Mouse (Mus musculus) heart, adult 9 months (tissue): ENCODE measurements around the gene Tinf2.

Experiments
- DNase-seq, 2 experiments: peaks; one replicate each; pipeline ENCODE4 v3.0.0; 2022; ENCODE audit warnings: low spot score in 2 of 2

Tinf2 gene

DNA sequence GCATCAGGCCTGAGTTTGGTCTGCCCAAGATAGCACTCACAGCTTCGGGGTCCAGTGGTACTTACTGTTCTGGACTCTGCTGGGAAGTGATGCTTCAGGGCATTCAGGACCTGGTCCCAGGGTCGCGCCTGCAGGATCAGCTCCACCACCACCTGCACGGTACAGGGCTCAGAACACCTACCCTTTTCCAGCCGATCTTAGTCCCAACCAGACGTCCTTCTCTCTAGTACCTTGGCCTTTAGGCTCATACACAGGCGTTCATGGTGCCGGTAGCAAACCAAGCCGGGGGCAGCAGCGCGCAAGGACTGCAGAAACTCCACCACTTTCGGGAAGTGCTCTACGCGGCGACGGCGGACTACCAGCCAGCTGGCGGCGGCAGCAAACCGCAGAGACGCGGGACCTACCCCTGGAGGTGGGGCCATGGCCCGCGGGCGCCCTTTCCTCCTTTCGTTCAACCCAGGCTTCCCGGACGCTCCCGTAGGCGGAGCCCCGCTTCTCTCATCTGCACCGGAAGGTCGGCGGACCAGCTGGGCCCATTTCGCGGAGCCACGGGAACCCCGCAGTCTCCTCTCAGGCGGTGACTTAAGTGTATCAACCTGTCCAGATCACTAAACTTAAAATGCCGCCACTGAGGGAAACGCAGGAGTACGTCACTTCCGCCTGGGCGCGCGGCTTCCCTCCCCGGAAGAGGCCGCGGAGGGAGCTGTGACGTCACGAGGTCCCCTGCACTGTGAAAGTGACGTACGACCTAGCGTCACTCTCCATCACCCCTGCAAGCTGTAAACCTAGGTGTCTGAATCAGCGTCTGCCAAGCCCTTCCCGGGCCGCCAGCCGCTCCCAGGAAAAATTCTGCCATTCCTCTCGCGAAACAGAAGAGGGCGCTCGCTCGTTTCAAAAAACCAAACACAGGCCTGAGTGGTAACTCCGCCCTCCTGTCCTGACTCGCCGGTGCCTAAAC is at the start of gene Tinf2:
Tinf2 (minus strand) TSS at position 661 of the 958 bp plus-strand sequence.
- peak; percentile 93 for DNase-seq

DNA sequence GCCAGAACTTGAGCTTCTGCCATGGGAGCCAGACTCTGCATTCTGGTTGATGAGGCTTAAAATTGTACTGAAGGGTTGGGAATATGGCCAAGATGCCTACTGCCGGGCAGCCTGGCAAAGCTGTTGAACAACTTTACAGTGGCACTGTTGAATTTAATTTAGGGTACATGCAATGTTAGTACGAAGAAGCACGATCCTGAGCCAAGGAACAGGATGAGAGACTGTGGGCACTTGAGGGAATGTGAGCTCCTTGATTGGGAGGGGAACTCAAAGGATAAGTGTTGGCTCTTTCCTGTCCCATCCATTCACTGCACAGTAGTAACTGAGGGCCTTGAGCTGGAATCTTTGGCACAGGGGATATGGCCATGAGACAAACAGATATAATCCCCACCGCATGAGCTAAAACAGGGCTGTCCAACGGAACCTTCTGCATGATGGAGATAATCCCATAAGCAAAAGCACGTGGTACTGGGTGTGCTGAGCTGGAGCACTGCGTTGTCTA is 49.0 kb upstream of the Tinf2 start:
- no peak for DNase-seq

DNA sequence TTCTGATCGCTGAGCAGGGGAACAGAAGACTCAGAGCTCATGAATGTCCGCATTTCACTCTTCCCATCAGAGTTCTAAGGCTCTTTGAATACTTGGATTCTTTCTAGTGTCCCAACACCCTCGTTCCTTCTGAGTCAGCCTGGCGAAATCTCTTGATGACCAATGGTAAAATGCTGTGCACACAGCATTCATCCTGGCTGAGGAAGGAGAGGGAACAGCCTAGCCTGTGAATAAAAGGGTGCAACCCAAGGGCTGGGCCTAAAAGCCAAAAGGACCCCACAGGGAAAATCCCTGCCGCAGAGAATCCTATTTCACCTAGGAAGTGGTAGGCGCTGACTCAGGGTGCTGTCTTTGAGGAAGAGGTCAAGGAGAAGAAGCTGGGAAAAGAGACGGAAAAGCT is 48.5 kb upstream of the Tinf2 start:
- no peak for DNase-seq

DNA sequence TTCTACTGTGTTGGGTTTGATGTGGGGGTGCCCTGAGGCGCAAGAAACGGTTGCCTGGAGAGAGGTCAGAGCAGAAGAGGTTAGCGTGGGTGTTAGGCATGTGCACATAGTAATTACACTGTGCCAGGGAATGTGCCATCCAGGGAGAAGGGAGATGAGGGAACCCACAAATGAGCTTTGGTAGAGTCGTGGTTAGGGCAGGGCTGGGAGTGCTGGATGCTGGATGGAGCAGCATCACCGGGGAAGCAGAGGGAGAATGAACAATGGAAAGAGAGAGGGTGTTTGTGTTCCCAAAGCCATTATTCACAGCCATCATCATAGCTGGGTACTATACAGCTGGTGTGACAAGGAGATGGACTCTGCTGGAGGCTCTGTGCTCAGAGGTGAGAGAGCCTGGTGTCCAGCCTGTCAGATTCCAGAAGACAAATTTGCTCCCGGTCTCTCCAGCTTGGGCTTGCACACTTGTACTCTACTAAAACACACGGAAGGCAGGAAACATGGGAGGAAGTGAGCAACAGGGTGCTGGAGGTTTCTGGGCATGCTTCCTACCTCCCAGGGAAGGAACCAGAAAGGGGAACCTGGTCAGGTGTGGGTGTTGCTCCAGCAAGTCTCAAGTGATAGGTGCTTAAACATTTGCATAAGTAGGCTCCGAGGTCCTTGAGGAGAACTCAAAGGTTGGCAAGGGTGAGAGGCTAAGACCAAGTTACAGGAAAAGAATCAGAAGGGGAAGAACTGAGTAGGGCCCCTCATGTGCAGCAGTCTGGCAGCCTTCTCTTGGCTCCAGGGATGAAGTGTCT is 46.5 kb upstream of the Tinf2 start:
- DNase-seq, result no peak

DNA sequence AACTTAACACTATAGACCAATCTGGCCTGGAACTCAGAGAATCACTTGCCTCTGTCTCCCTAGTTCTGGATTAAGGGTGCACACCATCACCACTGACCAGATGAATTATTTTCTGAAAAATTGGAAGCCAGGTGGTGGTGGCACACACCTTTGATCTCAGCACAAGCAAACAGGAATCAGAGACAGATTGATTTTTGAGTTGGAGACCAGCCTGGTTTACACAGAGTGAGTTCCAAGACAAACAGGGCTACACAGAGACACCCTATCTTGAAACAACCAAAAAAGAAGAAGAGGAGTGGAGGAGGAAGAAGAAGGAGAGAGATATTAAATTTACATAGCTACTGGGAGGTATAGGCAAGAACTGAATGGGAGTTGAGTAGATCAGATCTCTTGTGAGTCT is 44.6 kb upstream of the Tinf2 start:
- DNase-seq, result no peak

DNA sequence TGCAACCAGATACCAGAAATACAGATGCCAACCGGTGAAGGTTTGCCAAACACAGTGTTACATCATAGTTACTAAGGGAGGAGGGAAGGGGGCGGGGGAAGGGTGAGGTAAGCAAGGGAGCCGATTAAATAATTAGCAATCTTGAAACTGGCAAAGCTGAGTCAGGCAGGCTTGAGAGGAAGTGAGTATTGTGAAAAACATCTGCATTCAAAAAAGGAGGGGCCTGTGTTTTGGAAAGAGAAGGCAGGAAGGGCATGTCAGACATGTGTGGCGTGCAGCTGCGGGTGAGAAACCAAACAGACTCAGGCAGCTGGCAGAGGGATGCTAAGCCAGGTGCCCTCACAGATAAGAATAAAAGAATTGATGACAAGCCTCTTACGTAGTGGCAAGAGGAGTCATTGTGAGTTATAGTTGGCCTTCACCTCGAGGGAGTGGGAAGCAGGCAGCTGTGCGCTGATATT is 42.8 kb upstream of the Tinf2 start:
- peak; percentile 68 to 75 for DNase-seq

DNA sequence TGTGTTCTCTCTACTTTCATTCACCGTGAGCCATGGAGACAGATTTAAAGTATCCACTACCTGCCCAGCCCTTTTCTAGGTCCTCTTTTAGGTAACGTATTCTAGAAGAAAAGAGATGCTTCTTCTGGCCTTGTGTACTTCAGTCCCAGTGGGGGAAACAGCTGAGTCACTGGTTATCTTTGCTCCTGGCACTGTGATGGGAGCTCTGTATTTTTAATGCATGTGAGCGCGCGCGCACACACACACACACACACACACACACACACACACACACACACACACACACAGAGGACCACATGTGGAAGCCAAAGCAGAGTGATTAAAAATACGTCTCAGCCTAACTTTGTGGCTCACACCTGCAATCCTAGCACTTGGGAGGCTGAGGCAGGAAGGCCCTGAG is 41.8 kb upstream of the Tinf2 start:
- DNase-seq, result no peak

DNA sequence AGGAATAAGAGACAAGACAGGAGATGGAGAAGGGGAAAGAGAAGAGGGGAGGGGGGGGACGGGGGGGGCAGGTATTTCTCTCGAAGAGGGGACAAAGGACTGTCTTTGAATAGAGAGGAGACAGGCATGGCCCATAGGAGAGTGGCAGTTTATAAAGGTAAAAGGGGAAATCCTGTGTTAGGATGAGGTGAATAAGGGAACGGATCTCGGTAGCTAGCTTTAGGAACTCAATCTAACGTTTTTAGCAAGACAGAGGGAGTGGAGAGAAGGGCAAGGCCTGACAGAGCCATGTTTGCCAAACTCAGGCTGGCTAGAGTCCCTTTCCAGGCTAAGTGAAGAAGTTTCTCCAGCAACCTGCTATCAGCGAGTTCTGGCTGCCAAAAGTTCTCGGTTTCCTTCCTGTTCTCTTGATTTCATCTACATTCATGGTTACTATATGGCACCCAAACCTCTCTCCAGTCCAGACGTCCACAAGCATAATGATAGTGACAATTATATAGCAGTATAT is 40.9 kb upstream of the Tinf2 start:
- DNase-seq, result no peak

DNA sequence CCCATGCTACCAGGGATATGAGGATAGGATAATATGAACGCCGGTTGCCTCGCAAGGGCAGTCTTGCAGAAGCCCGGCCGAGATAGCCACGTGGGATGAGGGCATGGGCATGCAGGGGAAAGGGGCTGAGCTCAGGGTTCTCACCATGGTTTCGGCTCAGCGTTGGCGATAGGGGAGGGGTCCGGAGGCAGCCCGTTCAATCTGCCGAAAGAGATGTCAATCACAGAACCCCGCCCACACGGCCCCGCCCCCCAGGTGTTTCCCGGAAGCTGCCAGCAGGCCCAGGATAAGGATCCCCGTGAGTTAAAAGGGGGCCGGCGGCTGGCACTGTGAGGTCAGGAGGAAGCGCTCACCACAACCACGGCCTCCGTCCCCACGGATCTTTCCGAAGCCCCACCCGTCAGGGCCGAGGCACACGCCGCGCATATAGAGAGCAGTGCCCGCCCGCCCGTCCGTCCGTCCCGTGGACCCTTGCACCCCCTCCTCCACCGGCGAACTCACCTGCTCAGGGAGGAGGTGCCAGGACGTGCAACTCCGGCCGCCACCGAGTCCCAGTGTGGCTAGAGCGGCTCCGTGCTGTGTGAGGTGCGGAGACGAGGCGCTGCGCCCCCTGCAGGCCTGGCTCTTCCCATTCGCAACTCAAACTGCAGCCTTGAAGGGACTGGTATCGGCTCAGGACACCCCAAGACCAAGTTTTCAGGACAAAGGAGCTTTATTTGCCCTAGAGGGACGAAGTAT is 40.2 kb upstream of the Tinf2 start, which contains the start of gene Rabggta:
Rabggta (minus strand) TSS at position 564 of the 738 bp plus-strand sequence.
- peak; percentile 81 to 89 for DNase-seq

DNA sequence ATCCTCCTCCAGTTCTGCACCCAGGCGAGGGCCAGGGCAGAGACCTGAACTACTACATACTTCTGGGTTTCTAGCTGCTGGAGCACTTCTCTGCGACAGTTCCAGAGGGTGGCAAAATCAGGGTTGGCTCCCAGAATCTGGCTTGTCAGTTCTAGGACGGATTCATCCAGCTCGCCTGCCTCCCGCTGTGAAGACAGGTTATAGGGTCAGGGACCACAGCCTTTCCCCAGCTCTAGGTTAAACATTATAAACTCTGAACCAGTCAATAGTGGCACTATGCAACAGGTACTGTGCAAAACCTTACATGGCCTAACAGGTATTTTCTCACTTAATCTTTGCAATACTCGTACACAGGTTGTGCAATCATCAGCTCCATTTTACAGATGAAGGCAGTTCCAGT is 39.5 kb upstream of the Tinf2 start:
- DNase-seq, result no peak

DNA sequence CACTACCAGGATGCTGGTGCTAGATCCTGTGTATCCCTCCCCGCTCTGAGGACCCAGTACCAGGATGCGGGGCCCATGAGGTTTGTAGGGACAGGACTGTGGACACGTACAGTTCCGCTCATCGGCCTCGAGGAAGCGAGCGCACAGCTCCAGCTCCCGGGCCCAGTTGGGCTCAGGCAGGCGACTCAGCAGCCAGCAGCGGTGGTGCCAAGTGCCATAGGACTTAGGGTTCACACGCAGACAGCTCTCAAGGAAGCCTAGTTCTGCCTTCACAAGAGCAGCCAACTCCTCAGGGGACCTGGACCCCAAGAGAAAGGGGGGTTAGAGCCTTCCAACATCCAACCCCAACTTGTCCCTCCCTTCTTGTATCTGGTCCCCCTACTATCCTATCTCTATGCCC is 39.0 kb upstream of the Tinf2 start:
- DNase-seq, result no peak

DNA sequence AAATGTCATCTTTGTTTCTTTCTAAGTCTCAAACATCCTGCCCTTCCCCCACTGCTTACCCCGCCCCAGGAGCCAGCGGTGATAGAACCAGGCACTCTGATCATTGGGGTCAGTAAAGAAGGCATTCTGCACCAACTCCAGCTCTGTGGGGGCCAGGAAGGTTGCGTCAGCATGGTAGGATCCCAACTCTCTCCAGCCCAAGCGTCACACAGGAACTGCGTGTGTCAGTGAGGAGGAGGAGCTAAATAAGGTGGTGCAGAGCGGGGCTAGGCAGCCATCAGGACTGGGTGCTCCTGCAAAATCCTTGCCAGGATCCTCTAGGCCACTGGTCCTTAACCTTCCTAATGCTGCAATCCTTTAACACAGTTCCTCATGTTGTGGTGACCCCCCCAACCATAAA is 38.1 kb upstream of the Tinf2 start:
- DNase-seq, result no peak

DNA sequence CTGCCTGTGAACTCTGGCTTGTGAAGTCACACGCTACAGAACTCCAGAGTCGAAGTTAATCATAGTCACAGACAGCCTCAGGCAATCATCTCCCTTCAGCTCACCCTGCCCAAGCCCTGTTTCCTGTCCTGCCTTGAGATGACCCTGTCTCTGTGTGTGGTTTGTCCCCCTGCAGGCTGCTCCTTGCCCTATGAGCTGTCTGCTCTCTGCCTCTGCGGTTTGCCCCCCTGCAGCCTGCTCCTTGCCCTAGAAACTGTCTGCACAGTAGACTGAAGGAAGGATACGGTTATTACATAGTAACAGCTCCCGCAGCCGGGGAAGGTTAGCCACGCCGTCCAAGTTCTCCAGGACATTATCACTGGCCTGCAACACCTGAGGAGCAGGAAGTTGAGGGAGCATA is 35.3 kb upstream of the Tinf2 start:
- no peak for DNase-seq

DNA sequence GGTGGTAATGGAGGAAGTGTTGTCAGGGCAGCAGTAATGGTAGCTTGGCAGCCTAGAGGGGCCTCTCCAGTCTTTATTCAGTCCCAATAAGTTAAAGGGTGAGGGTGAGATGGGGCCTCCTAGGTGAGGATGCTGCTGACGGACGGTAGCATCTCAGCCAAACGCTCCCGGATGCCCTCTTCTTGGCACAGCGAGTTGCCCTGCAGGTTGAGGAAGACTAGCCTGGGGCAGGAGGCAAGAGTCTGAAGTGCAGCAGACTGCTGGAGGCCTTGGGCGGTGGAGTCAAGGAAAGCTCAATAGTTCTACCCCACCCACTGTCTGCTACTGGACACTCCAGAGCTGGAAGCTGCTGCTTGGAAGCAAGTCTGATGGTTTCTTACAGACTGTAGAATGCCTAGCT is 34.7 kb upstream of the Tinf2 start:
- DNase-seq, result no peak

DNA sequence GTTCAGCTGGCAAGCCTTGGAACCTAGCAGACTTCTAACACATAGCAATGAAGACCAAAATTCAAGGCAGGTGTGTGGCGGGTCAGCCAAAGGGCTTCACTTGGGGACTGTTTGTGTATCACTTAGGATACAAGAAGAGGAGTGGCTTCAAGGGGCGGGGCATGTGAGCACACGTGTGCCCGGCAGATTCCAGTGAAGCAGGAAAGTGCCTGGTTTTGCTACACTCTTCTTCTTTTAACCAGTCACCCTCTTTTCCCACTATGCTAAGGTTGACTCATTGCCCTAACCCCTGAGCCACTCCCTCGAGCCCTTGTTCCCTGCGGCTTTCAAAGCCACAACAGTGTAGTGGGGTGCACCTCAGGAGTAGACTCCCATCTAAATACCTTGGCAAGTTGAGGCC is 33.3 kb upstream of the Tinf2 start:
- no peak for DNase-seq

DNA sequence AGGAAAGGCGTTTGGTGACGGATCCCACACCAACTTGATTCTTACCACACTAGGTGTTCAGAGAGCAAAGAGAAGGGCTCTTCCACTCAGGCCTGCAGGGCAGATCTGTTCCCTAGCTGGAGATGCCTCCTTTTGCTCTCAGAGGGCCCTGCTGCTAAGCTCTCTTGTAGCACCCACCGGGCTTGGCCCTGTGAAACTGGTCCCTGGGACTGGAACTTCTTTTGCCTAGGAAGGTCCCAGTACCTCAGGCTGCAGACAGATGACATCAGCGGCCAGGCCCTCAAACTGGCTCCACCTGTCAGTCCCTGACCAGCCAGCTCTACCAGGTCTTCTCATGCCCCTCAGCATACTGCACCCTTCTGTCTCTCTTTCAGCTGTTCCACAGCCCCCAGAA is 32.1 kb upstream of the Tinf2 start, which contains the start of gene Tgm1:
Tgm1 (minus strand) TSS at position 198 of the 394 bp plus-strand sequence.
- DNase-seq, result no peak

DNA sequence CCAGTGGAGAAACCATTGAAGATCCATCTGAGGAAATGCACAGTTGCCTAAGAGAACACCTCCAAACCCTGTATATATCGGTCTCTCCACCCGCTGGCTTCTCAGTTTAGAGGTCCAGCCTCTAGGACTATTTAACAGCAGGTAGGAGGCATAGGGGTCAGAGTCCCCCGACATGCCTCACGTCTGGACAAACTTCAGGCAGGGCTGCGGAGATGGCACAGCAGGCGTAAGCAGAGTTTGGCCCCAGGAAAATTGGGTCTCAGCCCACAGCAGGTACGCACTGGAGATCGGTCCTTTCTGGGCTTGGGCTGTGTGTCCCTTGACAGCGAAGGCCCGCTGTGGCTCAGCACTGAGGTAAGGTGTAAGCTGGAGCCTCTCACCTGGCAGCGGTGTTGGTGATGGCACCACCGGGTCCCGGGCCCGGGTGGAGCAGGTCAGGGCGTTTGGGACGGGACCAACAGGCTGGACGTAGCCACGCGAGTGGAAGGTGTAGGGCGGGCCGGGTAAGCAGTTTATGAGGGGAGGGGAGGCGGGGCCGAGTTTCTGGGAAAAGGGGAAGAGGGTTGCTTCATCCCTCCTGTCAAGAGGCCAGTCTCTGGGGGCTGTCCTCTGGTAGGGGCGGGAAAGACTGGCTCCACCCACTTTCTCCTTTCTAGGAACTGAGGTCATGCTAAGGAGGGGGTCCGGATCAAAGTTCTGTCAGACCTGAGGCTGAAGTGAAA is 31.5 kb upstream of the Tinf2 start:
- peak; percentile 40 to 43 for DNase-seq

DNA sequence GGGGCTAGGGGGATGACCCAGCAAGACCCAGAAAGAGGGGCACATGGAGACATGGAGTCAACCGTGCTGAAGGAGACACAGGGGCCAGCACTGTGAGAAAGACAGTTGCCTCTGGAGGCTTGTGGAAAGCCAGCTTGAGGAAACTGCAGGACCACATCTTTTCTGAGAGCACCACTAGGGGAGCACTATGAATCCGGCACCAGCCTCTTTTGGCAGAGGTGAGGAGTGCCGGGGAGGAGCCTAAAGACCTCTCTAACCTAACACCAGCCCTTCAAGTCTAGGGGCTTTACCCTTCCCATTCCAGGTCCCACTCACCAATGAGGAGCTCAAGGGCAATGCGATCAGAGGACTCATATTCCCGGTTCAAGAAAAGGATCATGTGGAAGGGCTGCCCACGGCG is 30.2 kb upstream of the Tinf2 start:
- DNase-seq, result no peak

DNA sequence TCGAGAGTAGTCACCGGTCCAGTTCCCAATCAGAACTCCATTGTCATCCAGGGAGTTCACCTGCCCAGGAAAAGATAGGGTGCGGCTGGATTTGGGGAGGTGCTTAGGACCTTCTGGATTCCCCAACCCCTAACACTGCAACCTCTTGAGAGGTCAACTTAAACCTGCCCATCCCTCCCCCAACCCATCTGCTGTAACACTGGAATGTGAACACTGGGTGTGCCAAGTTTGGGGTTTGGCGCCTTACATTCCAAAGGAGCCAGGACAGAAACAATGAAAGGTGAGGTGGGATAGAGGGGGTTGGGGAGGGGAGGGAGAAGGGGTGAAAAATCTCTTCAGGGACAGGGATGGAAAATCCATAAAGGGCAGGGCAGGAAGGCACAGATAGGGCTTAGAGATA is 27.9 kb upstream of the Tinf2 start:
- DNase-seq, result no peak

DNA sequence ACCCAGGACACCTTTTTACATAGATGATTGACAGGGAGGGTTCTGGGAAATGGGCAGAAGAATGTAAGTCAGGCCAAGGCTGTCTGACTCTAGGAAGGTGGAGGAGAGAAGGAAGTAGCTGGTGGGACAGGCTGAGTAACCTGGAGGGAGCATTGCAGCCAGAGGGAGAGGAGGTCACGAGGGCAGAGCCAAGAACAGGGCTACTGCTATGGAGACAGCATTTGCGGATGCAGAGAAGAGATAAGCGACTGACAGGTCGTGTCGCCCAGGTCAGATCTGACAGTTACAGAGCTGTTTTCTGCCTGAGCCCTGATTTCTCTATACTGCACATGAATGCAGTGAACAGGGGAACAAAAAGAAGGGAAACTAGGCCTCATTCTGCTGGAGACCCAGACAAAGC is 25.8 kb upstream of the Tinf2 start:
- no peak for DNase-seq
